Mouse (Mus musculus) kidney, adult 2 months (tissue): ENCODE data around the gene Gm42372.

Experiments
- CTCF ChIP-seq: fragments of 200-500 bp; conservative IDR thresholded peaks from 2 replicates; pipeline ENCODE4 v1.5.1; 2011; ENCODE audit warnings: low read depth, mild to moderate bottlenecking, control low read depth, low read length, moderate library complexity, mixed read lengths; ENCODE audit not compliant: insufficient read depth, insufficient read length
- POLR2A ChIP-seq: fragments of 200-500 bp; IDR thresholded peaks from one replicate; pipeline ENCODE4 v1.6.1; 2011; ENCODE audit warnings: low read depth, low read length, control low read depth

DNA sequence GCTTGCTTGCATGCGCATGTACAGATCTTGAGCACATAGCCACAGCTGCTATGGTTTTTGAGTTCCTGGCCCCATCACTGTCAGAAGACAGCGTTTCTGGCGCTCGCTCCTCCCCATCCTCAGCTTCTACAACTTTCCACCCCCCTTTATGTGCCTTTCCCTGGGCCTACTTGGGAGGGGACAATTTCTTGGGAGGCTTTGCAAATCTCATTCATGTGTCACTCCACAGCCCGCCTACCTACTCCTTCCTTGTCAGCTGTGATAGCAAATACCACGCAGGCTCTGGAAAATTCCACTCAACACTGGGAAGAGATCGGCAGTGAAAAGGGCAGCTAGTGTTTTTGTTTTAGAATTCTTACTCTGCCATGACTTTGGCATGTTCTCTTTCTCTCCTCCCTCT lies 42.6 kb upstream of the Gm42372 start:
- TF ChIP-seq CTCF (no peak), POLR2A (no peak)
